Mouse (Mus musculus) heart, adult 2 months (tissue): ENCODE measurements at regions not wholly inside any gene's neighbourhood (a gene's known extent, or its start where the extent isn't known, plus 50 kb on each side); places are given as distances from the start of the nearest gene placed in this dataset.

Experiments
- DNase-seq, 2 experiments: peaks; one replicate each; pipeline ENCODE4 v3.0.0; 2021
- H3K27ac ChIP-seq: fragments of 200-600 bp; 2 replicates; pipeline ENCODE4 v1.8.1; 2022
- H3K27me3 ChIP-seq: fragments of 200-500 bp; 2 replicates; pipeline ENCODE4 v1.6.1; 2012; ENCODE audit warnings: mild to moderate bottlenecking, low read length, inconsistent platforms, mixed read lengths; ENCODE audit not compliant: control insufficient read depth, insufficient read depth
- H3K36me3 ChIP-seq: fragments of 200-500 bp; 2 replicates; pipeline ENCODE4 v1.6.1; 2012; ENCODE audit warnings: low read length, inconsistent platforms; ENCODE audit not compliant: control insufficient read depth, insufficient read depth
- H3K4me1 ChIP-seq: fragments of 200-500 bp; 2 replicates; pipeline ENCODE4 v1.6.1; 2011; ENCODE audit warnings: low read length; ENCODE audit not compliant: control insufficient read depth, insufficient read depth
- H3K4me3 ChIP-seq: fragments of 200-600 bp; 2 replicates; pipeline ENCODE4 v1.8.1; 2022
- H3K79me2 ChIP-seq: fragments of 200-500 bp; replicated peaks from 2 replicates; pipeline ENCODE4 v1.6.1; 2012; ENCODE audit warnings: mild to moderate bottlenecking, inconsistent platforms, low read length, moderate library complexity, mixed read lengths; ENCODE audit not compliant: control insufficient read depth, insufficient read depth
- H3K9ac ChIP-seq: fragments of 200-500 bp; 2 replicates; pipeline ENCODE4 v1.6.1; 2012; ENCODE audit warnings: low read depth, mild to moderate bottlenecking, control low read depth, inconsistent platforms, low read length, mixed read lengths
- CTCF ChIP-seq: fragments of 200-600 bp; IDR thresholded peaks from 2 replicates; pipeline ENCODE4 v1.8.1; 2022; ENCODE audit warnings: antibody characterized with exemption, mild to moderate bottlenecking, moderate library complexity
- EP300 ChIP-seq: fragments of 200-500 bp; IDR thresholded peaks from 2 replicates; pipeline ENCODE4 v1.6.1; 2011; ENCODE audit warnings: low read depth, low read length, control low read depth; ENCODE audit not compliant: insufficient read depth
- POLR2A ChIP-seq: fragments of 200-500 bp; IDR thresholded peaks from 2 replicates; pipeline ENCODE4 v1.6.1; 2011; ENCODE audit warnings: mild to moderate bottlenecking, low read depth, low read length, control low read depth; ENCODE audit not compliant: insufficient read depth
- WGBS: fragments of 180-500 bp; shearing (Covaris S2); methylation state at CpG from one replicate; pipeline ENCODE4 v1.1.7; 2018; 5-methylcytosine and 5-hydroxymethylcytosine counted together
- intact Hi-C: fragments of 180-260 bp; cut with DNase I; formaldehyde crosslinking; loops from one replicate; pipeline ENCODE4 v1.15.1; 2025

- 50% methylated on average over 3 of the region's 3 CpGs for WGBS
- Histone ChIP-seq H3K9ac (no peak overlapping the region), H3K27ac (no peak overlapping the region), H3K4me1 (no peaks in the 10 kb centered on the region), H3K27me3 (no peaks in the 10 kb centered on the region), H3K79me2 (no peaks in the 10 kb centered on the region), H3K4me3 (no peak overlapping the region), H3K36me3 (no peaks in the 10 kb centered on the region)
- no peak for DNase-seq
- intact Hi-C loops = no loop called here
- TF ChIP-seq POLR2A (no peak), EP300 (no peak), CTCF (no peak)
These were observed 2785.4 kb upstream of the 5930422O12Rik start for GRCm38 (mm10) chr8:30642866-30643690.

DNA sequence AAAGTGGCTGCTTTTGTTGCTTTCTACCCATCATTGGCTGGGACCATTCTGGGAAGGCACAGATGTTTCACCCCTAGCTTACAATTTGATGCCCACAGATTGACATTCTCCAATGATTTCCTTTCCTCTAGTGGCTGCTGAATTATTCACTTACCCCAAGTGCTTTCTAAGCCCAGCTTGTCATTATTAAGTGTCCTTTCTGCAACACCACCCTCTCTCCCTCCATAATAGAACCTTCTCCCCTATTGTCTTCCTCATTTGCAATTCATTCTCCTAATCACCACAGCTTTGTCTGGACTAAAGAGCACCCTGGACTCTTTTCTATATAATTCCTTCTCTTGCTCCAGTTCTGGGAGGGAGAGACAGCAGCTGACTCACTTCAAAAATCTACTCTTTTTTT lies 2780.0 kb upstream of the 5930422O12Rik start:
- intact Hi-C loops = no loop called here
- Histone ChIP-seq H3K36me3 (no peaks in the 10 kb centered on the region), H3K4me3 (no peak overlapping the region), H3K9ac (no peak overlapping the region), H3K79me2 (no peaks in the 10 kb centered on the region), H3K4me1 (no peaks in the 10 kb centered on the region), H3K27me3 (no peaks in the 10 kb centered on the region), H3K27ac (no peak overlapping the region)
- DNase-seq = no peak
- TF ChIP-seq EP300 (no peak), POLR2A (no peak)

- no peak overlapping the region for H3K27ac ChIP-seq
- TF ChIP-seq POLR2A (no peak), CTCF (no peak), EP300 (no peak)
- no peak overlapping the region for H3K9ac ChIP-seq
- no peaks in the 10 kb centered on the region for H3K4me1 ChIP-seq
- no peaks in the 10 kb centered on the region for H3K36me3 ChIP-seq
- H3K79me2 ChIP-seq = no peaks in the 10 kb centered on the region
- WGBS = 42% methylated on average over 10 of the region's 10 CpGs
- no peak overlapping the region for H3K4me3 ChIP-seq
- intact Hi-C loops = no loop called here
- DNase-seq = no peak
- no peaks in the 10 kb centered on the region for H3K27me3 ChIP-seq
These were observed 2772.7 kb upstream of the 5930422O12Rik start for GRCm38 (mm10) chr8:30655749-30656241.

DNA sequence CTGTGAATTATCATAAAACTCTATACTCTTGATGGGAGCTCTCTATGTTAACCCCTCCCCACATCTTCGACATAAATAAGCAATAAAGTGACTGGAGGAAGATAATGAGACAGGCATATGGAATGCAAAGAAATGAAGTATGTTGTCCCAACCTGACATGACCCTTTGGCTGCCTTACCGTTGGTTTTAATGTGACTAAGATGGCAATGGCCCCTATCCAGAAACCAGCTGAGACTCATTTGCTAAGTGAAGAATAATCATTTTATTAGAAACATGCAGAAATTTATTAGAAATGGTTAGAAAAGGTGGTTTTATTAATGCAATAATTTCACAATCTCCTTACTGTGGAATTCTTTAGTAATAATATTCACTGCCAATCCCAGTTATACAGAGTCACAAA lies 2767.2 kb upstream of the 5930422O12Rik start:
- TF ChIP-seq POLR2A (no peak), CTCF (no peak), EP300 (no peak)
- Histone ChIP-seq H3K36me3 (no peaks in the 10 kb centered on the region), H3K9ac (no peak overlapping the region), H3K4me1 (no peaks in the 10 kb centered on the region), H3K27me3 (no peaks in the 10 kb centered on the region), H3K4me3 (no peak overlapping the region), H3K27ac (no peak overlapping the region), H3K79me2 (no peaks in the 10 kb centered on the region)
- WGBS = 48% methylated on average over 2 of the region's 2 CpGs
- intact Hi-C loops = no loop called here
- no peak for DNase-seq

DNA sequence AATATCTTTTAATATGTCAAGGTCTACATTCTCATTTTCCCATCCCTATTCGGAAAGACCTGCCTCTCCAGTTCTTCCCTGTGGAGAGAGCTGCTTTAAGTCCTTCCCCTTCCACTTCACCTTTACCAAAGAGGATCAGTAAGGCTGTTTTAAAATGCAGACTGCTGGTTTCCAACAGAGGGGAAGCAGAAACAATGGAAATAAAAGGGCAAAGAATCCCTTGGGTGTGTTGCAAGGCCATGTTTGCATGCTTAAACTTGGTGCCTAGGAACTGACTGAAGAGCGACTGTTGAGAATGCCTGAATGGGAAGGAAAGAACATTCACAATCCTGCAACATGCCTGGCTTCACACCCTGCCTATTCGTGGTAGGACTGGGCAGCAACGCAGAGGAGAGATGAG lies 2759.1 kb upstream of the 5930422O12Rik start:
- H3K27me3 ChIP-seq = no peaks in the 10 kb centered on the region
- WGBS = 66% methylated on average over 4 of the region's 4 CpGs
- no peaks in the 10 kb centered on the region for H3K79me2 ChIP-seq
- H3K36me3 ChIP-seq = no peaks in the 10 kb centered on the region
- H3K27ac ChIP-seq = no peak overlapping the region
- H3K9ac ChIP-seq = no peak overlapping the region
- DNase-seq = no peak
- no peak overlapping the region for H3K4me3 ChIP-seq
- intact Hi-C loops = no loop called here
- TF ChIP-seq CTCF (no peak), EP300 (no peak), POLR2A (no peak)
- H3K4me1 ChIP-seq = no peaks in the 10 kb centered on the region

- WGBS = 65% methylated on average over 1 of the region's 1 CpGs
- Histone ChIP-seq H3K27me3 (no peaks in the 10 kb centered on the region), H3K36me3 (no peaks in the 10 kb centered on the region)
These were observed 2751.1 kb upstream of the 5930422O12Rik start for GRCm38 (mm10) chr8:30677423-30677822.

More at GRCm38 (mm10) chr8:30677423-30677822, 2751.1 kb upstream of the 5930422O12Rik start:
- no peaks in the 10 kb centered on the region for H3K4me1 ChIP-seq
- TF ChIP-seq EP300 (no peak), POLR2A (no peak), CTCF (no peak)
- no peak overlapping the region for H3K9ac ChIP-seq
- DNase-seq = no peak
- H3K4me3 ChIP-seq = no peak overlapping the region
- intact Hi-C loops = no loop called here
- H3K27ac ChIP-seq = no peak overlapping the region
- H3K79me2 ChIP-seq = no peaks in the 10 kb centered on the region
